Mouse (Mus musculus) CH12.LX (cell line): ENCODE measurements around the gene Hcar1. TPM values are rescaled to one million over a fixed set of nuclear protein-coding genes. Genes with fewer than 3 reads are reported as not detected.

ENCODE experiments used
- DNase-seq: peaks from one replicate; pipeline ENCODE4 v3.0.0-alpha.2; 2013; ENCODE audit errors: extremely low read depth
- H3K27ac ChIP-seq: 2 replicates; pipeline ENCODE4 v1.5.1; 2012; ENCODE audit warnings: low read depth, mild to moderate bottlenecking, control low read depth, moderate library complexity; ENCODE audit not compliant: insufficient read depth
- H3K27me3 ChIP-seq: replicated peaks from 2 replicates; pipeline ENCODE3; 2012; ENCODE audit warnings: inconsistent platforms
- H3K36me3 ChIP-seq, 2 experiments: replicated peaks in 1 of 2; 2 replicates each; pipeline versions ENCODE3 to v1.6.1; 2012; ENCODE audit warnings: inconsistent platforms in 1 of 2, low read length in 1 of 2, mild to moderate bottlenecking in 1 of 2, mixed read lengths in 1 of 2, moderate library complexity in 1 of 2; ENCODE audit not compliant: control insufficient read depth in 1 of 2, insufficient read depth in 1 of 2
- H3K4me1 ChIP-seq, 2 experiments: 2 replicates each; pipeline ENCODE4 v1.6.1; 2012; ENCODE audit warnings: inconsistent platforms in 1 of 2, moderate library complexity in 1 of 2; ENCODE audit not compliant: insufficient read depth in 2 of 2, control insufficient read depth in 1 of 2
- H3K4me2 ChIP-seq: 2 replicates; pipeline ENCODE4 v1.6.1; 2012; ENCODE audit warnings: low read depth, mild to moderate bottlenecking, control low read depth; ENCODE audit not compliant: poor library complexity, insufficient read depth, severe bottlenecking
- H3K4me3 ChIP-seq, 3 experiments: fragments of 150-350 bp in 1 of 3; sonication (generic) in 1 of 3; replicated peaks in 1 of 3; 2 replicates each; pipeline versions ENCODE3 to v1.5.1; 2011 to 2012; ENCODE audit warnings: low read depth in 2 of 3, low read length in 2 of 3, mild to moderate bottlenecking in 2 of 3, moderate library complexity in 2 of 3, control low read depth in 1 of 3, improper control_type of control experiment in 1 of 3, inconsistent platforms in 1 of 3, mixed read lengths in 1 of 3; ENCODE audit not compliant: poor library complexity in 1 of 3
- H3K79me2 ChIP-seq: replicated peaks from 2 replicates; pipeline ENCODE4 v1.6.1; 2012; ENCODE audit warnings: mild to moderate bottlenecking, moderate library complexity; ENCODE audit not compliant: control insufficient read depth, poor library complexity, insufficient read depth, severe bottlenecking; ENCODE audit errors: extremely low read depth
- H3K9ac ChIP-seq: 2 replicates; pipeline ENCODE4 v1.6.1; 2012; ENCODE audit warnings: low read depth, mild to moderate bottlenecking, control low read depth, moderate library complexity; ENCODE audit not compliant: insufficient read depth
- H3K9me3 ChIP-seq: replicated peaks from 2 replicates; pipeline ENCODE3; 2012; ENCODE audit warnings: low read length, inconsistent platforms, mixed read lengths
- BHLHE40 ChIP-seq: IDR thresholded peaks from 2 replicates; pipeline ENCODE4 v1.6.1; 2011; ENCODE audit warnings: mild to moderate bottlenecking, low read depth, low read length, improper control_type of control experiment
- CHD1 ChIP-seq: IDR thresholded peaks from 2 replicates; pipeline ENCODE4 v1.6.1; 2012; ENCODE audit warnings: low read depth, low read length, improper control_type of control experiment, inconsistent platforms
- E2F4 ChIP-seq: IDR thresholded peaks from 2 replicates; pipeline ENCODE4 v1.6.1; 2011; ENCODE audit warnings: low read depth, low read length, improper control_type of control experiment; ENCODE audit not compliant: insufficient replicate concordance
- EP300 ChIP-seq: IDR thresholded peaks from 2 replicates; pipeline ENCODE4 v1.6.1; 2011; ENCODE audit warnings: low read length, improper control_type of control experiment
- ETS1 ChIP-seq: conservative IDR thresholded peaks from 2 replicates; pipeline ENCODE4 v1.6.1; 2012; ENCODE audit warnings: low read depth, mild to moderate bottlenecking, inconsistent platforms, low read length, improper control_type of control experiment, moderate library complexity
- IRF4 ChIP-seq: IDR thresholded peaks from 2 replicates; pipeline ENCODE4 v1.6.1; 2014; ENCODE audit warnings: low read depth, mild to moderate bottlenecking, inconsistent platforms, low read length, improper control_type of control experiment
- JUN ChIP-seq: IDR thresholded peaks from 2 replicates; pipeline ENCODE4 v1.6.1; 2011; ENCODE audit warnings: low read depth, mild to moderate bottlenecking, low read length, improper control_type of control experiment, moderate library complexity; ENCODE audit not compliant: insufficient read depth
- MAX ChIP-seq: IDR thresholded peaks from 2 replicates; pipeline ENCODE4 v1.6.1; 2011; ENCODE audit warnings: low read length, improper control_type of control experiment
- MEF2A ChIP-seq: IDR thresholded peaks from 2 replicates; pipeline ENCODE4 v1.6.1; 2014; ENCODE audit warnings: low read depth, mild to moderate bottlenecking, inconsistent platforms, low read length, improper control_type of control experiment, borderline replicate concordance
- MYC ChIP-seq: IDR thresholded peaks from 2 replicates; pipeline ENCODE4 v1.6.1; 2011; ENCODE audit warnings: low read depth, mild to moderate bottlenecking, improper control_type of control experiment, low read length
- NELFE ChIP-seq: IDR thresholded peaks from 2 replicates; pipeline ENCODE4 v1.6.1; 2011; ENCODE audit warnings: low read depth, low read length, improper control_type of control experiment
- POLR2AphosphoS2 ChIP-seq: IDR thresholded peaks from 2 replicates; pipeline ENCODE4 v1.6.1; 2011; ENCODE audit warnings: low read depth, low read length, improper control_type of control experiment
- RCOR1 ChIP-seq: conservative IDR thresholded peaks from 2 replicates; pipeline ENCODE4 v1.6.1; 2012; ENCODE audit warnings: low read depth, mild to moderate bottlenecking, inconsistent platforms, low read length, improper control_type of control experiment
- SMC3 ChIP-seq: IDR thresholded peaks from 2 replicates; pipeline ENCODE4 v1.6.1; 2011; ENCODE audit warnings: low read depth, low read length, improper control_type of control experiment
- TCF12 ChIP-seq: IDR thresholded peaks from 2 replicates; pipeline ENCODE4 v1.6.1; 2014; ENCODE audit warnings: low read depth, mild to moderate bottlenecking, inconsistent platforms, low read length, improper control_type of control experiment
- USF2 ChIP-seq: conservative IDR thresholded peaks from 2 replicates; pipeline ENCODE4 v1.6.1; 2011; ENCODE audit warnings: low read depth, low read length, improper control_type of control experiment
- ZNF384 ChIP-seq: IDR thresholded peaks from 2 replicates; pipeline ENCODE4 v1.6.1; 2012; ENCODE audit warnings: low read depth, low read length, improper control_type of control experiment, inconsistent platforms
- dilution Hi-C: fragments of 300-500 bp; cut with MboI; formaldehyde crosslinking; loops from 2 replicates; pipeline ENCODE4 v1.14.3; 2020; ENCODE audit warnings: low sequenced_read_pairs; ENCODE audit not compliant: extremely low pct_unique_long_range_greater_than_20kb, extremely low pct_ligation_motif_present
- in situ Hi-C: fragments of 300-500 bp; cut with MboI; formaldehyde crosslinking; loops from 3 replicates; pipeline ENCODE4 v1.14.3; 2019; ENCODE audit warnings: low sequenced_read_pairs, low pct_ligation_motif_present, low pct_unique_long_range_greater_than_20kb, mixed read lengths
- polyA plus RNA-seq: library from polyadenylated mRNA; unstranded; fragments of >175 nt; gene quantifications from 2 replicates; pipeline ENCODE4 v1.2.1, GENCODE M21; 2012; ENCODE audit warnings: low read depth; ENCODE audit not compliant: insufficient read length
- total RNA-seq, 2 experiments: library from RNA; depleted of rRNA; stranded (reverse); fragments of 300-350 nt in 1 of 2; fragments of >200 nt in 1 of 2; gene quantifications; 2 replicates each; pipeline ENCODE4 v1.2.3; 2012 to 2014

The Hcar1 gene
- total and polyA plus RNA-seq, 3 experiments, result not detected

- Histone ChIP-seq H3K27me3 (no peaks in the 10 kb centered on the region), H3K79me2 (no peaks in the 10 kb centered on the region), H3K4me3 (no peak overlapping the region), H3K27ac (no peak overlapping the region), H3K9me3 (no peaks in the 10 kb centered on the region), H3K4me2 (no peak overlapping the region), H3K36me3 (no peaks in the 10 kb centered on the region), H3K9ac (no peak overlapping the region), H3K4me1 (peaks cover 2 to 46% of the 10 kb centered on the region in 2 experiments; a peak in 3 of 4 replicates)
- TF ChIP-seq IRF4, result no peak
- TF ChIP-seq TCF12, result no peak
- TF ChIP-seq E2F4, result no peak
- no peak for DNase-seq
- in situ Hi-C loops (no loop called here), dilution Hi-C loops (no loop called here)
Measured at GRCm38 (mm10) chr5:123896395-123896794, 16.6 kb upstream of the Hcar1 start.

DNA sequence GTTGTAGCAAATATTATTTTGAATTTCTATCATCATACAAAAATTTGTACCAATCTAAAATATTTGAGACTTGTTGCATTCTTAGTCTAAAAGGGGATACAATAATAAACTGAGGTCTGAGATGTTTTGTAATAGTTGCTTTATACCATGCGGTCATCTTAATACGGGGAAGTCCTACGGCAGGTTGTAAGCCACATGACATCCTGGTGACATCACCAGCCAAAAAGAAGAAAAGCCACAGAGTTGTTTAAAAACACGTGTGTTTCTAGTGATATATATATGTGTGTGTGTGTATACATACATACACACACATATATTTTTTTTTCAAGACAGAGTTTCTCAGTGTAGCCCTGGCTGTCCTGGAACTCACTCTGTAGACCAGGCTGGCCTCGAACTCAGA, 13.7 kb upstream of the Hcar1 start:
- H3K9me3 ChIP-seq, result no peaks in the 10 kb centered on the region
- H3K27ac ChIP-seq, result no peak overlapping the region
- in situ Hi-C loops, result no loop called here
- TF ChIP-seq CHD1, result no peak
- TF ChIP-seq EP300, result no peak; the same call in 1 of the 2 replicates
- TF ChIP-seq MYC, result peak; percentile 84
- TF ChIP-seq BHLHE40, result peak; percentile 64
- no peak for TF ChIP-seq RCOR1
- peak; percentile 48; the same call in 1 of the 2 replicates for TF ChIP-seq MEF2A
- 0 out of 2 replicates have a peak, but pooled peaks have one; percentile 46 for TF ChIP-seq ETS1
- no peak for TF ChIP-seq NELFE
- TF ChIP-seq SMC3, result no peak
- TF ChIP-seq ZNF384, result no peak
- TF ChIP-seq POLR2AphosphoS2, result no peak
- TF ChIP-seq MAX, result peak; percentile 84
- TF ChIP-seq USF2, result no peak
- peak; percentile 47 for TF ChIP-seq JUN
- no peak overlapping the region for H3K9ac ChIP-seq
- H3K4me3 ChIP-seq, result no peak overlapping the region
- no peak for DNase-seq
- H3K79me2 ChIP-seq, result no peaks in the 10 kb centered on the region
- peaks cover 5 to 35% of the 10 kb centered on the region in 2 experiments; a peak in 3 of 4 replicates for H3K4me1 ChIP-seq
- H3K27me3 ChIP-seq, result no peaks in the 10 kb centered on the region
- H3K36me3 ChIP-seq, result no peaks in the 10 kb centered on the region
- no peak overlapping the region for H3K4me2 ChIP-seq
- dilution Hi-C loops, result no loop called here
